Comparison of ENCODE assay signal across 12 mouse cellular contexts in the genomic region with DNA sequence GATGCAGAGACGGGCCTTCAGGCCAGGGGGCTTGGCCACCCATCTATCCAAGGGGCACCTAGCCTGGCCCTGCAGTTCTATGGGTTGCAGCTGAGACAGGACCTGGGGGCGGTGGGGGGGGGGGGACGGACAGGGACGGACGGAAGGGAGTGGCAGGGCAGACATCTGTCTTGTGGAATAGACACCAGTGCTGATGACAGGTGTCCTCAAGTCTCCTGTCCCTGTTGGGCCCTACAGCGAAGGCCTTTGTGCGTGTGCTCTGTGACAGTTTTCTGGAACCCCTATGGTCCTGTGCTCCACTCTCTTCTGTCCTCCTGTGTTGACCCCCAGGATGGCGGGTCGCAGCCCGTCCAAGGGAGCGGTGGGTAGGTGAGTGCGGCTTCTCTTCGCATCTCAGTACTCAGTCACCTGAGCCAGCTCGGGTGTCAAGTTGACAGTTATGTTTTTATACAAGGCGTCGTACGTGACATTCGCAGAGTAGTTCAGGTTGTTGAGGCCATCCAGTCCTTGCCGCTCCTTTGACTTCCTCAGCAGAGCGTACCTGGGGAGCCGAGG. TPM values are rescaled to one million over a fixed set of nuclear protein-coding genes. Genes with fewer than 3 reads are reported as not detected.
DNase-seq lines count a peak whose midpoint lies in the region; ATAC-seq lines count a peak whose summit lies in the region.
"Had no signal": no experiment of that assay in that cellular context is flagged by ENCODE, and none has a peak within 500 bp of the region (broad histone marks: within the 10 kb centered on the region; RNA-seq: fewer than 3 reads in every experiment).

No protein-coding gene starts in this region.

- no peak overlapping the region for H3K4me2 ChIP-seq in forebrain, embryonic 14.5 days (ENCODE audit: low read length)

- no peak overlapping the region for H3K27ac ChIP-seq in forebrain, embryonic 14.5 days (ENCODE audit: low read depth, low read length)
- H3K27ac ChIP-seq: stomach, postnatal 0 days had no signal

- H3K4me1 ChIP-seq in forebrain, embryonic 14.5 days (ENCODE audit: control insufficient read depth, insufficient read depth, low read length), result peaks cover 9% of the 10 kb centered on the region; the same call in 1 of the 2 replicates

- no peaks in the 10 kb centered on the region for H3K27me3 ChIP-seq in forebrain, embryonic 14.5 days (replicated peaks; ENCODE audit: control insufficient read depth, insufficient read depth, low read length)

- H3K36me3 ChIP-seq in forebrain, embryonic 14.5 days (ENCODE audit: control insufficient read depth, insufficient read depth, low read length), result peaks cover 31% of the 10 kb centered on the region

- DNase-seq in frontal cortex, postnatal 14 days (ENCODE audit: low spot score in 2 of 2), result peak; percentile 3 to 4
- no peak for DNase-seq in frontal cortex, adult 2 months (ENCODE audit: extremely low spot score in 1 of 2, low spot score in 1 of 2)
- peak; percentile 0 for DNase-seq in left cerebral cortex, adult 18-20 months (ENCODE audit: low spot score in 2 of 2)
- DNase-seq in left cerebral cortex, postnatal 4 days, result no peak
- DNase-seq in urinary bladder, postnatal 4 days (ENCODE audit: low spot score in 2 of 2), result peak; percentile 14 to 56
- DNase-seq in urinary bladder, postnatal 14 days (ENCODE audit: low spot score), result no peak
- DNase-seq in forebrain, embryonic 14.5 days (ENCODE audit: low spot score), result no peak
- no peak for DNase-seq in retina, postnatal 1 day
- DNase-seq: heart, postnatal 10 days had no signal

- H3K4me3 ChIP-seq in forebrain, embryonic 14.5 days (ENCODE audit: low read depth, low read length), result no peak overlapping the region
- H3K4me3 ChIP-seq: megakaryocyte, embryonic 14.5 days had no signal

- no peak overlapping the region for H3K9ac ChIP-seq in forebrain, embryonic 14.5 days (ENCODE audit: low read length)

- H3K9me3 ChIP-seq in forebrain, embryonic 14.5 days (replicated peaks; ENCODE audit: control insufficient read depth, low read length), result no peaks in the 10 kb centered on the region
- H3K9me3 ChIP-seq: megakaryocyte, embryonic 14.5 days had no signal

- 96% methylated on average over 21 of the region's 21 CpGs for WGBS in forebrain, embryonic 14.5 days

- intact Hi-C loops in left cerebral cortex, postnatal 4 days (cut with DNase I), result no loop called here

- ATAC-seq in forebrain, embryonic 14.5 days, result no peak
- ATAC-seq: intestine, embryonic 16.5 days had no signal

RNA-seq across cellular contexts. Expression of a gene that starts 48.0 kb away (rescaled TPM):
- 37.8 and 38.8 TPM in 2 replicates for polyA plus RNA-seq in frontal cortex, adult 2 months (2012; rRNA removed)
- 10 to 100 TPM; 54.3 to 54.8 TPM for total RNA-seq in left cerebral cortex, adult 18-20 months (2021)
- total RNA-seq in left cerebral cortex, postnatal 4 days (2021), result 10 to 100 TPM; 77.2 to 80.4 TPM
- 10.9 and 12.0 TPM in 2 replicates for polyA plus RNA-seq in forebrain, embryonic 14.5 days (2014; fragmentation: Nextera tagmentation; extraction: Ambion mirVana)

Comparison
In these comparisons a context has a peak if more than half of its experiments do, and no peak if none do; other contexts are left out.
1. DNase-seq: peak in frontal cortex, postnatal 14 days (2 of 2), left cerebral cortex, adult 18-20 months (2 of 2) and urinary bladder, postnatal 4 days (2 of 2); none in frontal cortex, adult 2 months (0 of 2), left cerebral cortex, postnatal 4 days (single experiment), urinary bladder, postnatal 14 days (single experiment), forebrain, embryonic 14.5 days (single experiment) and retina, postnatal 1 day (single experiment).